Mouse (Mus musculus) spleen, adult 12 weeks (tissue): Measurements from ENCODE around the gene As3mt.
"Not testable (repeated sequence)": the region's sequence is repeated elsewhere in the genome, so short reads cannot be mapped to it uniquely, and the experiment has no call there.

Experiments used
- DNase-seq: peaks from one replicate; pipeline ENCODE4 v3.0.0; 2022; ENCODE audit warnings: low spot score

As3mt gene

GRCm38 (mm10) chr19:46755066-46755465 lies 47.8 kb downstream of the As3mt start:
- no peak for DNase-seq

GRCm38 (mm10) chr19:46756221-46756620 lies 49.0 kb downstream of the As3mt start:
- no peak for DNase-seq

DNA sequence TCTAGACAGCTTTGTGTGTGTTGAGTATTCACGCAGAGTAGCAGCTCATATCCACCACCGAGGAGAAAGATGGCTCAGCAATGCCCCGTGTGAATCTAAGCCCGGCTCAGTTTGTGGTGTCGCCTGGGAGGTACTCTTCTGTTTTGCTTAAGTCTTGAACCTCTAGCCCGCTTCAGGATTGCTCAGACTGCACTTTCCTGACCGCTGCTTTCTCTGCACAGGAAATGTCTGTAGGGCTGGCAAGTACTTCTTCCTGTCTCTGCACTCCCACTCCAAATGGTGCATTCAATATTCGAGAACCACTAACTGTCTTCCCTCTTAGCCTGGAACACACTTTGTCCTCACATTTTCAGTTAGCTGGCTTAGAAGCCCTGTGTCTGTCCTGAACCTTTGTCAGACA lies 51.8 kb downstream of the As3mt start:
- no peak for DNase-seq

DNA sequence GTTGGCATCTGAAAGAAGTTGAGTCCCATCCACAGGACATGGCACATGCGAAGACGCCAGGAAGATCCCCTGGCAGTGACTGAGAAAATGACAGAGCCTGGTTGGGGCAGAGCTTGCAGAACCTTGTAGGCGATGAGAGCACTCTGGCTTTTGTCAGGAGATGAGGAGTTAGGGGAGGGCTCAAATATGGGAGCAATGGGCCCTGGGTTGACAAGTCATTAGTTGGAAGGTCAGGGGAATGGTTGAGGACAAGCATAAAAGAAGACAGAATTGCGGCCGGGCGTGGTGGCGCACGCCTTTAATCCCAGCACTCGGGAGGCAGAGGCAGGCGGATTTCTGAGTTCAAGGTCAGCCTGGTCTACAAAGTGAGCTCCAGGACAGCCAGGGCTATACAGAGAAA lies 52.7 kb downstream of the As3mt start:
- not testable (repeated sequence) for DNase-seq

- DNase-seq = peak; percentile 80
Observed at GRCm38 (mm10) chr19:46760375-46761160, 53.3 kb downstream of the As3mt start.

DNA sequence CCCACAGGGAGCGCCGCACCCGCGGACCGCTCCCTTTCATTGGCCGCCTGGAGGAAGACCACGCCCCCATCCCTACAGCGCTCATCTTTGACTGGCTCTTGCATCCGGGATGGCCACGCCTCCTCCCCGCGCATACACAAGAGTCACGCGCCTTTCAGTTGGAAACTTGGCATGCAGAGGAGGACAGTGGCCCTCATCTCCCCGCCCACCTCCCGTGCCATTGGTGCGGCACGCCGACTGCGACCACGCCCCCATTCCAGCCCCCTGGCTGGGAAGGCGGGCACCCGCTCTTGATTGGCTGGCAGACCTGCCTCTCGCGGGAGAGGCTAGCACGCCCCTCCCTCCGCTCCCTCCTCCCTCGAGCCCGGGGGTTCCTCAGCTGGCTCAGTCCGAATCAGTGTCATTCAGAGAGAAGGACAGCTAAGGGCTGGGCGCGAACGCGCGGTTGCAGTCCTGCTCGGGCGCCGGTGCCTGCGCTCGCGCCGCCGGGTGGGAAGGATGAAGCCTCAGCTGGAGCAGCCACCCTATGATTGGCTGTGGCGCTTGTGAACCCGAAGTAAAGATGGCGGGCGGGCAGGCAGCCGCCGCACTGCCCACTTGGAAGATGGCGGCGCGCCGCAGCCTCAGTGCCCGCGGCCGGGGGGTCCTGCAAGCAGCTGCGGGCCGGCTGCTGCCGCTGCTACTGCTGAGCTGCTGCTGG lies 54.1 kb downstream of the As3mt start, which contains the start of gene Cnnm2:
TSS of gene Cnnm2 (plus strand) at position 350 of the 700 bp plus-strand sequence.
- peak; percentile 100 for DNase-seq

DNA sequence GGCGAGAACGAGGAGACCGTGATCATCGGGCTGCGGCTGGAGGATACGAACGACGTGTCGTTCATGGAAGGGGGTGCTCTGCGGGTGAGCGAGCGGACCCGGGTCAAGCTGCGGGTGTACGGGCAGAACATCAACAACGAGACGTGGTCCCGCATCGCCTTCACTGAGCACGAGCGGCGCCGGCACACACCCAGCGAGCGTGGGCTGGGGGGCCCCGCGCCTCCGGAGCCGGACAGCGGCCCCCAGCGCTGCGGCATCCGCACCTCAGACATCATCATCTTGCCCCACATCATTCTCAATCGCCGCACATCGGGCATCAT lies 54.7 kb downstream of the As3mt start:
- DNase-seq = no peak

DNA sequence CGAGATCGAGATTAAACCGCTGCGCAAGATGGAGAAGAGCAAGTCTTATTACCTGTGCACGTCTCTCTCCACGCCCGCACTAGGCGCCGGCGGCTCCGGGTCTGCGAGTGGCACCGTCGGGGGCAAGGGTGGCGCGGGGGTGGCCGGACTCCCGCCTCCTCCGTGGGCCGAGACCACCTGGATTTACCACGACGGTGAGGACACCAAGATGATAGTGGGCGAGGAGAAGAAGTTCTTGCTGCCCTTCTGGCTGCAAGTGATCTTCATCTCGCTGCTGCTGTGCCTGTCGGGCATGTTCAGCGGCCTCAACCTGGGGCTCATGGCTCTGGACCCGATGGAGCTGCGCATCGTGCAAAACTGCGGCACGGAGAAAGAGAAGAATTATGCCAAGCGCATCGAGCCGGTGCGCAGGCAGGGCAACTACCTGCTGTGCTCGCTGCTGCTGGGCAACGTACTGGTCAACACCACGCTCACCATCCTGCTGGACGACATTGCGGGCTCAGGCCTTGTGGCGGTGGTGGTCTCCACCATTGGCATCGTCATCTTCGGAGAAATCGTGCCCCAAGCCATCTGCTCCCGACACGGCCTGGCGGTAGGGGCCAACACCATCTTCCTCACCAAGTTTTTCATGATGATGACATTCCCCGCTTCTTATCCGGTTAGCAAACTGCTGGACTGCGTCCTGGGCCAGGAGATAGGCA lies 55.2 kb downstream of the As3mt start:
- peak; percentile 55 for DNase-seq

GRCm38 (mm10) chr19:46762992-46763342 lies 55.7 kb downstream of the As3mt start:
- DNase-seq = peak; percentile 50

GRCm38 (mm10) chr19:46763356-46763755 lies 56.1 kb downstream of the As3mt start:
- DNase-seq = no peak

GRCm38 (mm10) chr19:46763932-46764762 lies 56.9 kb downstream of the As3mt start:
- DNase-seq = no peak

DNA sequence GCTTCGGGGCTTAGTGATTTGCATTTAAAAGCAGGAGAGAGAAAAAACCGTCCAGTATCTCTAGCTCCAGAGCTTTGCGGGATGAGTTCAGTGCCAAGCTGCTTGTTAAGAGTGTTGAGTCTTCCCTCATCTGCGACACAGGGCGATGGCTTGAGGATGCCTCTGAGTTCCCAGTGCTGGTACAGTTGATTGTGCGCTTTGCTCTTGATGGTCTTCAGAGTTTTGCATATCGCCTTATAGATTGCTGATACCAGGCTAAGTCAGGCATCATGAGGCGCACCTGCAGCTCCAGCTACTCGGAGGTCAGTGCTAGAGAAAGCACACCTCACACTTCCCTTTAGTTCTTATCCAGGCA lies 57.5 kb downstream of the As3mt start:
- DNase-seq = peak; percentile 22

- peak; percentile 16 for DNase-seq
Observed at GRCm38 (mm10) chr19:46766125-46766524, 58.9 kb downstream of the As3mt start.

- no peak for DNase-seq
Observed at GRCm38 (mm10) chr19:46769759-46770158, 62.5 kb downstream of the As3mt start.

- no peak for DNase-seq
Observed at GRCm38 (mm10) chr19:46771801-46772200, 64.5 kb downstream of the As3mt start.

GRCm38 (mm10) chr19:46776391-46776790 lies 69.1 kb downstream of the As3mt start:
- no peak for DNase-seq

GRCm38 (mm10) chr19:46776850-46777249 lies 69.6 kb downstream of the As3mt start:
- DNase-seq = no peak

- DNase-seq = no peak
Observed at GRCm38 (mm10) chr19:46777928-46778680, 70.8 kb downstream of the As3mt start.

DNA sequence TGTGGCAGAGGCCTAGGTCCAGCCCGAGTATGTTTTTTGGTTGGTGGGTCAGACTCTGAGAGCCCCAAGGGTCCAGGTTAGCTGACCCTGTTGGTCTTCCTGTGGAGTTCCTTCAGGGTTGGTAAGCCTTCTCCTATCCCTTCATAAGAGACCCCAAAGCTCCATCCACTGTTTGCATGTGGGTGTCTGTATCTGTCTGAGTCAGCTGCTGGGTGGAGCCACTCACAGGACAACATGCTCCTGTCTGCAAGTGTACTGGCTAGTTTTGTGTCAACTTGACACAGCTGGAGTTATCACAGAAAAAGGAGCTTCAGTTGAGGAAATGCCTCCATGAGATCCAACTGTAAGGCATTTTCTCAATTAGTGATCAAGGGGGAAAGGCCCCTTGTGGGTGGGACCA lies 71.9 kb downstream of the As3mt start:
- DNase-seq = not testable (repeated sequence)

DNA sequence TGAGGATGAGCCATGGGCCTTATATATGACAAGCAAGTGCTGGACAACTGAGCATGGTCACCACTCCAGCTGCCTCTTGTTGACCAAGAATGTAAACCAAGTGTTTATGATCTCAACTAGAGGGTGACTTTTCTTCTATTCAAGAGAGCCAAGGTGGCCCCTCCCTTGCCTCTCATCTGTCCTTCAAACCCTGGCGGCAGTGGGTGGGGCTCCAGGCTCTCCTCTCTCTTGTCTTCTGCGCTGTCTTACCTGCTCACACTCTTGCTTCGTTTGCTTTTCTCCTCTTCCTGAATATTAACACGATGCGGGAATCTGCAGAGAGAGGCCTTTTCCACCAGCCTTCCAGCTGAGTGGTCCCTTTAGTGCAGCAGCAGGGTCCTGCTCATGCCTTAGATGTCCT lies 76.8 kb downstream of the As3mt start:
- no peak for DNase-seq

GRCm38 (mm10) chr19:46784502-46784901 lies 77.2 kb downstream of the As3mt start:
- DNase-seq = no peak
